Mouse (Mus musculus) macrophage (primary cell): ENCODE measurements around the gene Amph. TPM values are rescaled to one million over a fixed set of nuclear protein-coding genes. Genes with fewer than 3 reads are reported as not detected.

Experiments
- polyA plus RNA-seq: library from polyadenylated mRNA; stranded (reverse); fragments of 250-400 nt; gene quantifications from 3 replicates; pipeline ENCODE4 v1.2.4, GENCODE M21; 2018; ENCODE audit warnings: inconsistent platforms

Amph gene
- polyA plus RNA-seq, 1 experiment from 2014 or later, result not detected

Other genes with a start within 250 kb of the Amph start
- 64.4 to 115 TPM (median 84.3 TPM) in 3 replicates for gene Vps41, start 230.9 kb upstream of the Amph start, polyA plus RNA-seq